Mouse (Mus musculus) spleen, adult 2 months (tissue): ENCODE results near the gene Depdc5.

Experiments
- CTCF ChIP-seq: fragments of 200-500 bp; IDR thresholded peaks from 2 replicates; pipeline ENCODE4 v1.5.1; 2011; ENCODE audit warnings: mild to moderate bottlenecking, inconsistent platforms; ENCODE audit not compliant: insufficient read depth, insufficient read length, insufficient replicate concordance; ENCODE audit errors: extremely low read depth
- POLR2A ChIP-seq: fragments of 200-500 bp; IDR thresholded peaks from 2 replicates; pipeline ENCODE4 v1.6.1; 2011; ENCODE audit warnings: low read depth, low read length, inconsistent platforms

GRCm38 (mm10) chr5:32940586-32940985, 77.1 kb downstream of the Depdc5 start:
- TF ChIP-seq POLR2A (no peak), CTCF (no peak)
